Mouse (Mus musculus): ENCODE data around the gene Ankrd40. TPM values are rescaled to one million over a fixed set of nuclear protein-coding genes. Genes with fewer than 3 reads are reported as not detected.

Gene Ankrd40
- total RNA-seq, 4 experiments from 2014 or later, result 136 to 147 (median 145) TPM

DNA sequence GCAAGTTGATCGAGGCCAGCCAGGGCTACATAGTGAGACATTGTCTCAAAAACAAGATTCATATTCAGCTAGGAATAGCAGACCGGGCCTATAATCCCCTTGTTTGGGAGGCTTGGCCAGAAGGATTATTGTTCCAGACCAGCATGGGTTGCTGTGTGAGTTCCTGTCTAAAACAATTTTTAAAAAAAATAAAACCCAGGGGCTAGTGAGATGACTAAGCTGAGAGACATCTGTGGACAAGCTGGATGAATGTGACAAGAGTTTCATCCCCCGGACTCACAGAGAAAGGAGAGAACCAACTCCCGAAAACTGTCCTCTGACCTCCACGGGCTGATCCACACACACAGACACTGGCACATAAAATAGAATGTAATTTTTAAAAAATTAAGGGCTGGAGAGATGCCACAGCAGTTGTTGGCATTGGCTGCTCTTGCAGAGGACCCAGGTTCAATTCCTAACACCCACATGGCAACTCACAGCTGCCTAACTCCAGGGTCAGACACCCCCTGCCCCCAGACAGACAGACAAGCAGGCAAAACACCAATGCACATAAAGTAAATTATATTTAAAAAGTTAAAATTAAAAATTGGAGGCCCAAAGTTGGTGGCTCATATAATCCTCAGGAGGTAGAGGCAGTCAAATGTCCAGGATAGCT is 4.4 kb upstream of the Ankrd40 start:
- DNase-seq (ENCODE audit: low spot score in 2 of 2), result no peak

DNA sequence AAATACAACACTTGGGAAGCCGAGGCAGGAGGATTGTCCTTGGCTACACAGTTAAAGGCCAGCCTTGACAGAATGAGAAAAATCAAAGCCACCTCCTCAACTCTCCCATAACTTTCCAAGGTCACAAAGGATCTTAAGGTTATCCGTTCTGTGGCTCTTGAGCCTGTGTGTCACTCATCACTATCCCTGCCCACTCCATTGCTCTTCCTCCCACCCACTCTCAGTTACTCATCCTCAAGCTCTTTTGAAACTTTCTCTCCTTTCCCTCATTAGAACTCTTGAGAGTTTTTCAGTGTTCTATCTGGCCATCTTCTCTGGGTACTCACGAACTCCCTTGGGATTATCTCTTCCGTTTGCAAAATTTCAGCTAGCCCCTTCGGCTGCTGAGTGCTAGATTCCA is 3.2 kb upstream of the Ankrd40 start:
- no peak for DNase-seq (ENCODE audit: low spot score in 2 of 2)

DNA sequence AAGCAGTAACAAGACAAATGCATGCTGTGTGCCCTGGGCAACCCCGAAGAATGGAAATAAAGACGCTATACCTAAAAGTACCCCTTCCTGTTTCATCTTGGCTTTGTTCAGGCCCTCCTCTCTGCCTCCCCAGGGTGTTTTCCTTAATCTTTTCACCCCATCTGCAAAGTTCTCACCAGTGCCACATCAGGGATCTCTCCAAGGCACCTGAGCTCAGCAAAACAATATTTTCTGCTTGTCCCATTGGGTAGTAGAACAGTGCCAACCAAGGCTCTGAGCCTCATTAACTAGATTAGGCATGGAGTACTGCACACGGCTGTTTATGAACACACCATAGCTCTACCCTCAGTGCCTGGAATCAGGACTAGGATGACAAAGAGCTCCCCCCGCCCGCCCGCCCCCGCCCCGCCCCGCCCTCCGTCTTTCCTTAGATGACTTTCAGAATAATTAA is 815 bp upstream of the Ankrd40 start:
- peak in 1 of 2 experiments; percentile 34 for DNase-seq (ENCODE audit: low spot score in 2 of 2)

DNA sequence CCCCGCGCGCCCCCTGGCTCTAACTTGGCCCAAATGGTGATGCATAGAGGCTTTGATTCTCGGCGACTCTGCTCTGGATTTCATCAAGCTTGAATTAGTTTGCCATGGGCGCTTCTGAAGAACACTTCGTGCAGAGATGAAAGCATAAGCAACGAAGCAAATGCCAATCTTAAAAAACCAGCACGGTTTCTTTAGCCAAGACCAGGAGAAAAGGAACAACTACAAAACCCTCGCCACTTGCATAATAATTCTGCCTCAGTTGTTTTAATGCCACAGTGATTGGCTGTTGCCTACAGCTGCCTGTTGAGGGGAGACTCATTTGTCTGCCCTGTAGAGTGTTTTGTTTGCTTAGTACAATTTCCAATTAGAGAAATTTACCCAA is 834 bp downstream of the Ankrd40 start:
- no peak for DNase-seq (ENCODE audit: low spot score in 2 of 2)

DNA sequence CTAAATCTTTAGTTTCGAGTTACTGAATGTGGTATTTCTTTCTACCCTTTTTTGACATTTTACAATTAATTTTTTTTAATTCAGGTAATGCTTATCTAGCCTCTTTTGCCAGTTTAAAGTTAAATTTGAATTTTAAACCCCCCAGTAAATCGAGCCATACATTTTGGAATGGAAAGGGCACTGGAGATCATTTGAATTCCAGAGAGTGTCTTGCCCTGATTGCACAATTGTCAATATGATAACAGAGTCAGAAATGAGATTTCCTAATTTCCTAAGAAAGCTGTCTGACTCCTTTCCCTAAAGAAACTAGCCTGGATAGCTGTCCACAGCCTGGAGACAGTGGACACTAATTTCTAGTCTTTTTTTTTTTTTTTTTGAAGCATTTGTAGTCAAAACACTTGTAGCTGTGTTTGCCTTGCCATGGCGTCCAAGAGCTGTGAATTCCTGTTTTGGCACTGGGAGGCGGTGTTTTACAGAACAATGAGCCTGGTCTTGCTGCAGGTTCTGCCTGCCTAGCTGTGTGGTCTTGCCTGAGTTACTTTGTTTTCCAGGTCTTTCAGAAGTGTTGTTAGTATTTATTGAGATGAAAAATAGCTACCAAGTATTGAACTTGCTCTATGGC is 1.6 kb downstream of the Ankrd40 start:
- DNase-seq (ENCODE audit: low spot score in 2 of 2), result peak; percentile 41 to 63

DNA sequence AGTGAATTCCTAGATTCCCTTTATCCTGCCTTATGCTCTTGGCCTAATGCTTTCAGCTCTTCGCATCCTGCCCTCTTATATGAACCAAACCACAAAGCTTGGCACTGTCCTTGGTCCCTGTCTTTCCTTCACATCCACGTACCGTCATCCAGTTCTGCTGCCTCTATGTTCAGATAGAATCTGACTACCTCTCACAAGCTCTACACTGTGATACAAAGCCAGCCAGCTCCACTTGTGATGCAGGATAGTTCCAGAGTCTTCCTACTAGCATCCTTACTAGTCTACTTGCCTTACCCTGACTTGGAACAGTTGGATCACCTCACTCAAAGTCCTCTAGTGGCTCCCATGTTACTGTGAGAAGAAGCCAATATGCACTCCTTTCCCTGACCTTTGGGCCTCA is 2.4 kb downstream of the Ankrd40 start:
- DNase-seq (ENCODE audit: low spot score in 2 of 2), result no peak

DNA sequence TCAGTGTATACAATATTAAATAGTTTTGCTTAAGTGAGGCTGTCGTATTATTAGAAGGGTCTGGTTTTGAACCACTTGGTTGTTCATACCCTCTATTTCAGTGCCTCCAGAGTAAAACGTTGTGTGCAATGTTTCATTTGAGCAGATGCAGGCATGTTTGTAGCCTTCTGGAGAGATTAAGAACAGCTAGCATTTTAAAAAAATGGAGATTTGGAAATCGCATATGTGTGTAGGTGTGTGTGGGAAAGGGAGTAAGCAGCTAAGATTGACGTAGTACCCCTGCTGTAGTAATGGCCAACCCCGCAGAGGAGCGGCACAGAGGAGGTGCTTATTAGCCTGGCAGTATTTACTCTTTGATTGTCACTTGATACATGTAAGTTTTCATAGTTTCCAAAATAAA is 4.9 kb downstream of the Ankrd40 start:
- no peak for DNase-seq (ENCODE audit: low spot score in 2 of 2)

DNA sequence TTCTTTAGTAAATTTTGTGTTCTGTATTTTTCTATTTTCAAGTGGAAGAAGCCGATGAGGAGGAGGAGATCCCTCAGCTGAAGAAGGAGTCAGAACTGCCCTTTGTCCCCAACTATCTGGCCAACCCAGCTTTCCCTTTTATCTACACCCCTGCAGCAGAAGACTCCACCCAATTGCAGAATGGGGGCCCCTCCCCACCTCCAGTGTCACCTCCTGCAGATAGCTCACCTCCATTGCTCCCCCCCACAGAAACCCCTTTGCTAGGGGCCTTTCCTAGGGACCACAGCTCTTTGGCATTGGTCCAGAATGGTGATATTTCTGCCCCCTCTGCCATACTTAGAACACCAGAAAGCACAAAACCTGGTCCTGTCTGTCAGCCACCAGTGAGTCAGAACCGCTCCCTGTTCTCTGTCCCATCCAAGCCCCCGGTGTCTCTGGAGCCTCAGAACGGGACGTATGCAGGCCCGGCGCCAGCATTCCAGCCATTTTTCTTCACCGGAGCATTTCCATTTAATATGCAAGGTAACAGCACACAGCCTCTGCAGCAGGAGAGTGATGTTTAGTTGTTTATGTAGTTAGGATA is 6.7 kb downstream of the Ankrd40 start:
- DNase-seq (ENCODE audit: low spot score in 2 of 2), result no peak

DNA sequence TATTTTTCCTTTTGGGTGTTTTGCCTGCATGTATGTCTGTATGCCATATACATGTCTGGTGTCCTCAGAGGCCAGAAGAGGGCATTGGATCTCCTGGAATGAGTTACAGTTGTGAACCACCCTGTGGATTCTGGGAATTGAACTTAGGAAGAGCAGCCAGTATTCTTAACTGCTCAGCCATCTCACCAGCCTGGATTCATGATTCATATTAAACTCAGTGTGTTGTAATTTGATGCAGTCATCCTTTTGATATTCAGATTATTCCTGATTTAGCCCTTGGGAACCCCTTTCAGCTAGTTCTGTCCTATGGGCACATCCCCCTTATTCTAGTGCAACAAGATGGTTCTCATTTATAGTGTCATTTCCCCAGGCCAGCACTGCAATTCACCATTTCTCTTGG is 8.8 kb downstream of the Ankrd40 start:
- DNase-seq (ENCODE audit: low spot score in 2 of 2), result no peak

DNA sequence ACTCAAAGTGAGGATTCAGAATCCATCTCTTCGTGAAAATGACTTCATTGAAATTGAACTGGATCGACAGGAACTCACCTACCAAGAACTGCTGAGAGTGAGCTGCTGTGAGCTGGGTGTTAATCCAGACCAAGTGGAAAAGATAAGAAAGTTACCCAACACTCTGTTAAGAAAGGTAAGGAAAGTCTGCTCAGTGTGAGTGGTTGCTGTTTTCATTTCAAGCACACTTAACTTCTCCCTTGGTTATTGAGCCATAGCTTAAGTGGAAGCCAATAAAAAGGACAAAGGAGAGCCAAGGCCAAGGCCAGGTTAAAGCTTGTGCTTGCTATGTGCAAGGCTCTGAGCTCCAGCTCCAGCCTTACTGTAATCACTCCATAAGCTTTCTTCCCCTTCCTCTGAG is 10.5 kb downstream of the Ankrd40 start:
- DNase-seq (ENCODE audit: low spot score in 2 of 2), result no peak

DNA sequence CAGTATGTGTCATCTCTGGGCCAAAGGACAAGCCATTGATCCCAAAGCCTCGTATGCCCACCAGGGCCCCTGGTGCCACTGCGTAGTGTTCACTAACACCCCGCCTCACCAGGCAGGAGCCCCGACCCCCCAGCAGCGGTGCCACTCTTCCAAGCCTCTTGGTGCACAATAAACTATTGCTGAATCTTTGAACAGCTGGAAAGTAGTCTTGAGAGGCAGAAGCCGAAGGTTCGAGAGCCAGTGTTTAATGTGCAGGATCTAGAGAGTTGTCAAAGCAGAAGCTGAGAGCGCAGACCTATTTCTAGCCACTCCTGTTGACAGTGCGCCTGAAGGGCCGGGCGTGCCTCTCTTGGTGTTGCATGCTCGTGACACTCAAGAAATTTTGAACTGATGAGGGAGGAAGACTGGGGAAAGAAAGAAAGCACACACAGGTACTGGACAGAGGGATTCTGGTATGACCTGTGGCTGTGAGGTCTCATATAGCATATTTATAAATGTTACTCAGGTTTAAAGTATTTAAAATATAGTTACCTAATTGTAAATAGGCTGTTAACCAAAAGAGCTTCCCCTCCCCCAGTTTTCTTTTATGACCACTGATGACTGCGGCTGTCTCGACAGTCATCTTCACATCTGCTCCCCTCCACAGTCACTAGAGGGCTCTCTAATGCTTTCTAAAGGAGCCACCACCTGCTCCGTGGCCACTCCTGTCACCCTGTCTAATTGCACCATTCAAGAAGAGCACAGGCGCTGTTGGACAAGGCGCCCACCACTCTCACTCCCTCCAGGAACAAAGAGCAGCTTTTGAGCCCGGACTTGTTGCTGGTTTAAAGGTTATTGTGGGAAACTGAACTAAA is 12.2 kb downstream of the Ankrd40 start:
- DNase-seq (ENCODE audit: low spot score in 2 of 2), result no peak

DNA sequence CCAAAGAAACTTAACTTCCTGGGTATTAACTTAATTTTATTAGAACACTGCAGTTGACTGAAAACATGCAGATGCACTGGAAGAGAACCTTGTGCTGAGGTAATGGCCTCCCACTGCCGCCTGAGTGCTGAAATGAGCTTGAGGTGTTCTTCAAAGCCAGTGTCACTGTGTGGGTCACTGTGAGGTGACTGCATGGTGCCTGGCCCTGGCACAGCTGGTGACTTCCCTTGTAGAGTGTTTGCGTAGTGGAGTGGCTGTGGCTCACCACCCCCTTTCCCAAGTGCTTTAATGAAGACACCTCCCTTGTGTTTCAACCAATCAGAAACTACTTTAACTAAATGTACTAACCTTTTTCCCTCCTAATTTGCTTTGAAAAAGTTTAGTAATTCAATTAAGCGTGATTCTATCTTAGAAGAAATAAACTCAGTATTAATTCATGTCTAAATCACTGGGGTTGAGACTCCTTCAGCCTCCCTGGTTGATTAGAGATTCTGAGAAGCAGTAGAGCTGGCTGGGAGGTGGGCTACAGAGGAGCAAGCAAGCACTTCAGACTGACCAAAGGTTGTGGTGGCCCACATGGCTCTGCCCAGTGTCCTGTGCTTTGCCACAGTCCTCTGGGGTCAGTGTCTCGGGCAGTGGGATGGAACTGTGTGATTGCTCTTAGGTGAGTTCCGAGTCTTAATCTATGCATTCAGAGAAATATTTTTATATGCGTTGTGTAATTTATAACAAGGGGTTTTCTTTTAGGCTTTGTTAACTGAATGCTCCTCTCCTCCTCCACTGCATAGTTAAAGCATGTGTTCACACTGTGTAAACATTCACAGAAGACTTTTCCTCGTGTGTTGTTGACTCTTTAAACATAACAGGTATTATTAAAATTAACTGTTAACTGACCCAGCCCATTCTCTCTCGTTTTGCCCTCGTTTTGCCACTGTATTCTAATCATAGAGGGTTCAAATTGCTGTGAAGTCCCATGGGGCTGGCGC is 13.4 kb downstream of the Ankrd40 start:
- DNase-seq (ENCODE audit: low spot score in 2 of 2), result no peak

DNA sequence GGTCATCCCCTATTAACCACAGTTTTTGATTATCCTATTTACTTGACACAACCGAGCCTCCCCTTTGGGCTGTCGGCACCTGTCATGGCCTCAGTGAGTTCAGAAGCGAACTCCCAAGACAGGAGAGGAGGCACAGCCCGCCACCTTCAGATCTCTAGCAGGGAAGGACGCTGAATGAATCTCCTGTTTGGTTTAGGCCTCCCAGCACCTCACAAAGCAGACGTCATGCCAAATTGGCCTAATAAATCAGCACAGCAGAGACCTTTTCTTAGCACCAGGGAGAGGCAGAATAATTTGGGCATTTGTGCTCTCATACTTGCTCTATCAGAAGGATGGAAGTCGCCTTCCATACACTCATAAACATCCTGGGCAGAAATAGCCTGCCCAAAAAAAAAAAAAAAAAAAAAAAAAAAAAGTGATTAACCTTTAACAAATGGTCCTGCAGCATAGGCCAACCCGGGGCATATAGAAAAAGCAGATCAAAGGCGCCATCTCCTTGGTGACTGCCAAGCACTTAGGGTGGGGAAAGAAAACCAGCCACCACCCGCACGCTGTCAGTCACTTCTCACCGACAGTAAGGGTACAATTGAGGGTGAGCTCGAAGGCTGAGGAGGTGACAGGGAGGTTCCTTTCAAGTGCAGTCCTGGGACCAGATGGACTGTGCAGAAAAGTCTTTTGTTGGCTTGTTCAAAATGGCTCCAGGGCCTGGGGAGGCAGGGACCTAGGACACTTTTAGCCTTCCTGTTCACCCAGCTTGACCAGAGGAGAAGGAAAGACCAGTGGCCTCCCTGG is 14.5 kb downstream of the Ankrd40 start:
- DNase-seq (ENCODE audit: low spot score in 2 of 2), result no peak

DNA sequence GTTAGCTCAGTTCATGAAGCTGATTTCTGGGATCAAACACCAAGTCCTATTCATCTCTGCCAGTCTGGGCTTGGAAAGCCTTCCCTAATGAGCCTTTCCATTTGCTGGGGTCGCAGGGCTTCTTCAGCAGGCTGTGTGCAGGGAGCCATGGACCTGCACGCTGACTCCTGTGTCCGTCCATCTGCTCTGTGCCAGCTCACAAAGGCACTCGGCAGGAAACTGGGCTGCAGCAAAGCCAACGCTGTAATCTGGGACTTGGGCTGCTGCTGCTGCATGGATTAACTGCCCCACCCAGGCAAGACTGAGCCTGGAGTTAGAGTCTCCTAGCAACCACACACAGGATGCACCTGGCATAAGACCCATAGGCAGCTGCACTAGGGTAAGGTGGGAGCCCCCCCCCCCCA is 16.2 kb downstream of the Ankrd40 start:
- no peak for DNase-seq (ENCODE audit: low spot score in 2 of 2)

DNA sequence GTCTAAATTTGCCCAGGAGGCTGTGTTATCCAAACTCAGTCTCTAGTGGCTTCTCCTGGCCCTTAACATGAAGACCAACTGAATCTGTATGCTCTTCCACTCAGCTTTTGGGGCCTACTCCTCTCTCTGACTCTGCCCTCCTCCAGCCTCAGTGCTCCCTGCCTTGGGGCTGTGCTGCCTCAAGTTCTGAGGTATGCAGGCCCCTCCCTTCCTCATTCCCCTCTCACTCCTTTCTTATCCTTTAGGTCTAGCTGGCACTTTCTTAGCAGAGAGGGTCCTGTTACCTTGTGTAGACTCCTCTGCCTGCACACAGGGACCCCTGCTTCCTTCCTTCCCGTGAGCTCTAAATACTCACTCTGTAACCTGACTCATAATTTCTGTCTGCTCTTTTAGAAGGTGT is 16.7 kb downstream of the Ankrd40 start:
- no peak for DNase-seq (ENCODE audit: low spot score in 2 of 2)

DNA sequence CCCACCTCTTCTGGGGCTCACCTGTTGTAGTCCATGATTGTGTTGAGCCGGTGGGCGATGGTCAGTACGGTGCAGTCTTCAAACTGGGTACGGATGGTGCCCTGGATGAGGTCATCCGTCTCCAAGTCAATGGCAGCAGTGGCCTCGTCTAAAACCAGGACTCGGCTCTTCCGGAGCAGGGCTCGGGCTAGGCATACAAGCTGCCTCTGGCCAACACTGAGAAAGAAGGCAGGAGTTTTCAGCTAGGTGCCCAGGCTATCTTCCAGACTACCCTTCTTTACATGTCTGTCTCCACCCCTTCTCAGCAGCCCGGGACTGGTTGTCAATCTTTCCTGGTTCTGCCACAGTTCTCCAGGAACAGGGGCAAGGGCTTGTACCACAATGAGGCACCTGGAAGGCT is 18.1 kb downstream of the Ankrd40 start:
- DNase-seq (ENCODE audit: low spot score in 2 of 2), result no peak

DNA sequence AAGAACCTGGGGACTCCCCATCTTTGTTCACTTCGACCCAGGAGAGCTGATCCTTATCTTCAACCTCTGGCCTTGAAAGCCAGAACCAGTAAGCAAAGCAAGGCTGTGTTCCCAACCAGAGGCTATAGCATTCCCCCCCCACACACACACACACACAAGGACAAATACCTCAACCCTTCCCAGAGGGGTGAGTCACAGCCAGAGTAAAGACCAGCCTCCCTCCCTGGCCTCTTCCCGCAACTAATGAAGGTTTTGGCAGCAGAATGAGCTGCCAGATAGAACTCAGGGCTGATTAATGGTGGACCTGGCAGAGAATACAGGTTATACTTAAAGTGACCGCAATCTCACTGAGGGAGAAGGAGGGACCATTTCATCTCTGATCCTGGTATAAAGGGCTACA is 18.8 kb downstream of the Ankrd40 start:
- no peak for DNase-seq (ENCODE audit: low spot score in 2 of 2)

DNA sequence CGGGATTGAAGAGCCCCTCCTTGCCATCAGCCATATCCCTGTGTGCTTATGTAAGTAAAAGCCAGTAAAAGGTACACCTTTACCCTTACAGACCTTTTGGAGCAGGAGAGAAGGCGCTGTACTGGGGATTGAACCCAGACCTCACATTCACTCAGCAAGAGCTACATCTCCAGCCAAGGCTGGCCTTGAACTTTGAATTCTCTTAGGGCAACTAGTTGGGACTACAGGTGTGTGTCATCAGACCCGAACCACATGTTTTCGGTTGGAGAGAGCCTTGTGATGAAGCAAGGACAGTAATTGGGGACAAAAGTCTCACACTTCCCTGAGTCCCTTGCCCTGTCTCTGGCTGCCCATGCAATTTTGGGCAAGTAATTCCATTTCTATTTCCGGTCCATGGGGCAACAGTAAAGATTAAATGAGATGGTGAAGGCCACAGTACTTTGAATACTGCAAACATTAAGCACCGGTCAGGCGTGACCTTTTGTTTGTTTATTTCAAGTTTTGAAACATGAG is 19.3 kb downstream of the Ankrd40 start:
- DNase-seq (ENCODE audit: low spot score in 2 of 2), result no peak

DNA sequence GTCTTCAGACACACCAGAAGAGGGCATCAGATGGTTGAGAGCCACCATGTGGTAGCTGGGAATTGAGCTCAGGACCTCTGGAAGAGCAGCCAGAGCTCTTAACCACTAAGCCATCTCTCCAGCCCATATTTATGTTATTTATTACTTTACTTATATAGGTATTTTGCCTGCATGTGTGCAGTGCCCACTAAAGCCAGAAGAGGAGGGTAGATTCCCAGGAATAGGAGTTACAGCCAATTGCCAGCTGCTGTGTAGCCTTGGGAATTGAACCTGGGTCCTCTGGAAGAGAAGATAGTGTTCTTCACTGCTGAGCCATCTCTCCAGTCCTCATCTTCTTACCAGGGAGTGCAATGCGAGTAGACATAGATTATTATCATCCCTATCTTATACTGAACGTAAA is 22.0 kb downstream of the Ankrd40 start:
- no peak for DNase-seq (ENCODE audit: low spot score in 2 of 2)

DNA sequence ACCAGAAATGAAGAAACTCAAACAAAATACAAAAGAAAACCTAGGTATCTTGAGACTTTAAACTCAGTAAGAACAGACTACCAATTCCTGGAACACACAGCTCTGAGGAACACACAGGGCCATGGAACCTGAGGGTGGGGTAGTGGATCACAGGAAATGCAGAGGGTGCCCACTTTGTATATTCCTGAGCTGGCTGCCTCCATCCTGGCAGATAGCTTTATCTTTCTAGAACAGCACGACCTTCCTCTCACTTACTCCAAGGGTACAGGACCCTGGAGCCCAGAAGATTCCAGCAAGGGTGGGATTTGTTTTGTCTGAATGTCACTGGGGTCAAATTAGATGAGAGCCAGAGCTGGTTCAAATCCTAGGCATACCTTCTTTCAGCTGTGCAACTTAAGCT is 22.5 kb downstream of the Ankrd40 start:
- DNase-seq (ENCODE audit: low spot score in 2 of 2), result no peak

Measured in left cerebral cortex, adult 8-10 months (tissue).